Mouse (Mus musculus) heart, postnatal 0 days (tissue): Measurements from ENCODE around the gene Pilrb2.
"Not testable (repeated sequence)": the region's sequence is repeated elsewhere in the genome, so short reads cannot be mapped to it uniquely, and the experiment has no call there.

ENCODE experiments used
- CTCF ChIP-seq: IDR thresholded peaks from 2 replicates; pipeline ENCODE4 v1.5.1; 2016; ENCODE audit warnings: antibody characterized with exemption, control low read depth, low read depth
- EP300 ChIP-seq: IDR thresholded peaks from 2 replicates; pipeline ENCODE4 v1.6.1; 2016; ENCODE audit warnings: antibody characterized with exemption, low read depth

DNA sequence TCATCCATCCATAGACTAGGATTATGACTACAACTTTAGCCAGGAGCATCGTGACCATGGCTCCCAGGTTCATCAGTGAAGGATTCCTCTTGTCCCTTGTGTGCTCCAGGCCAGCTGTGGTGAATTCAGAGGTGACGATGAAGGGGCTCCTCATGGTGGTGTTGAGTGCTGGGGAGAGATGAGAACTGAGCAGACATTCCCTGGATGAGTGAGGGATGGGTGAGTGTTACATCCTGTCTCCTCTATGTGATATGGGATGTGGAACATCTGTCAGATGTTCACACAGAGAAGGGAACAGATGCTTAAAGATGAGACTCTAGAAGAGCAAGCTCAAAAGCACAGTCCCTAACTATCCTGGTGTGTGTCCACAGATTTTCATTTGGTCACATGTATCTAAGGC, 3.0 kb downstream of the Pilrb2 start:
- TF ChIP-seq CTCF, EP300: not testable (repeated sequence)
